Mouse (Mus musculus): Measurements from ENCODE around the gene Rin2.

- no peak for TF ChIP-seq CTCF (IDR thresholded peaks at IDR 0.05; ENCODE audit: low read depth)
- no peak for TF ChIP-seq EP300 (IDR thresholded peaks at IDR 0.05; ENCODE audit: low read depth)
Observed at GRCm38 (mm10) chr2:145808667-145809066, 133.7 kb downstream of the Rin2 start.
